Mouse (Mus musculus): ENCODE measurements at regions not wholly inside any gene's neighbourhood (a gene's known extent, or its start where the extent isn't known, plus 50 kb on each side); places are given as distances from the start of the nearest gene placed in this dataset.

DNA sequence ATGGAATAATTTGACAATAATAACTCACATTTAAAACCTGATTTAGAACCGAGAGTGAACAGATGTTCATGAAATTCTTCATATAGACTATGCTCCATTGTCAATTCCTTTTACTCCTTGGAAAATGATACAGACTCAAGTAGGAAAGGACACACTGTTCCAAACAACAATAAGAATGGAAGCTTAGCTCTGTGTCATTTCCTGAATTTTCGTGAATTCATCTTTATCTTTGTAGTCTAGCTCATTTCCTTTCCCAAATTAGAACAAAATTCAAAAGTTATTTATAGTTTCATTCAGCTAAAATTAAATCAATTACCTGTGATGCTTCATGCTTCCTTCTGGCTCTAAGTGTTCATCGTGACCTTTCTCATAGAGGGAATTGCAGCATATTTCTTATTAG is 553.2 kb upstream of the Adamts5 start:
- no peak for TF ChIP-seq POLR2A (IDR thresholded peaks at IDR 0.05; ENCODE audit: extremely low read depth, insufficient read depth, low read length)
- no peak for TF ChIP-seq CTCF (IDR thresholded peaks at IDR 0.05; ENCODE audit: low read depth, low read length)

Measured in liver, adult 2 months (tissue).